Mouse (Mus musculus) ES-Bruce4 (cell line): ENCODE measurements around the gene Nol4l. TPM values are rescaled to one million over a fixed set of nuclear protein-coding genes. Genes with fewer than 3 reads are reported as not detected.

Experiments
- H3K27ac ChIP-seq: 2 replicates; pipeline ENCODE4 v1.5.1; 2012; ENCODE audit warnings: low read length, inconsistent platforms; ENCODE audit not compliant: insufficient read depth
- H3K27me3 ChIP-seq: 2 replicates; pipeline ENCODE4 v1.6.1; 2012; ENCODE audit warnings: mild to moderate bottlenecking, low read length, inconsistent platforms; ENCODE audit not compliant: control insufficient read depth, poor library complexity, insufficient read depth, severe bottlenecking
- H3K36me3 ChIP-seq: 2 replicates; pipeline ENCODE4 v1.6.1; 2012; ENCODE audit warnings: inconsistent platforms, mild to moderate bottlenecking, low read length, moderate library complexity; ENCODE audit not compliant: control insufficient read depth, poor library complexity, insufficient read depth, severe bottlenecking
- H3K4me1 ChIP-seq: one replicate; pipeline ENCODE4 v1.8.1; 2011; ENCODE audit warnings: low read length; ENCODE audit not compliant: control insufficient read depth, insufficient read depth
- H3K4me3 ChIP-seq: 2 replicates; pipeline ENCODE4 v1.5.1; 2011; ENCODE audit warnings: low read depth, mild to moderate bottlenecking, low read length
- H3K9ac ChIP-seq: 2 replicates; pipeline ENCODE4 v1.6.1; 2012; ENCODE audit warnings: low read depth, mild to moderate bottlenecking, inconsistent platforms; ENCODE audit not compliant: poor library complexity, severe bottlenecking
- H3K9me3 ChIP-seq: replicated peaks from 2 replicates; pipeline ENCODE4 v1.6.1; 2012; ENCODE audit warnings: mild to moderate bottlenecking, low read length, inconsistent platforms; ENCODE audit not compliant: control insufficient read depth, poor library complexity, insufficient read depth, severe bottlenecking
- CTCF ChIP-seq: IDR thresholded peaks from one replicate; pipeline ENCODE4 v1.8.1; 2011; ENCODE audit warnings: low read depth, low read length
- EP300 ChIP-seq: IDR thresholded peaks from 2 replicates; pipeline ENCODE4 v1.6.1; 2011; ENCODE audit warnings: low read depth, low read length; ENCODE audit not compliant: insufficient read depth
- POLR2A ChIP-seq: IDR thresholded peaks from one replicate; pipeline ENCODE4 v1.8.1; 2011; ENCODE audit warnings: low read length; ENCODE audit not compliant: insufficient read depth
- polyA plus RNA-seq: library from polyadenylated mRNA; stranded (reverse); fragments of >200 nt; gene quantifications from 2 replicates; pipeline ENCODE4 v1.2.4, GENCODE M21; 2011; ENCODE audit warnings: low read depth; ENCODE audit not compliant: missing spikeins, insufficient read depth, insufficient read length

Nol4l gene
- polyA plus RNA-seq, 1 experiment: 11.5 TPM

DNA sequence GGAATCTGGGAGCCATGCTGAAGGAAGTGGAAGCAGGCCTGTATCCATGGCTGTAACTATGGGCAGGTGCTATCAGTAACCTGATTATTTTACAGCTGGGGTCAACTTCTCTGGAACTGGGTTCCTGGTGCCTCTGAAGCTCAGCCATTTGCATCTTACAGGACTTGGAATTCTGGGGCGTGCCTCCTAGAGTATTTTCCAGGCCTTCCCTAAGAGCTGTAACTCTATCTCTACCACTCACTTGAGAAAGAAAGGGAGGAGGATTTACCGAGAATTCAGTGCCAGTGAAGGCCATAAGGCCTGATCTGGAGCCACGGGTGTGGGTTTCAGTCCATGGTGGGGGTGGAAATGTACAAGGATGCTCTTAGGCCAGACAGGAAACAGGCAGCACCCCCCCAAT, 88.5 kb downstream of the Nol4l start:
- no peak overlapping the region for H3K4me3 ChIP-seq
- peaks cover 13% of the 10 kb centered on the region for H3K4me1 ChIP-seq
- H3K9me3 ChIP-seq: no peaks in the 10 kb centered on the region
- H3K9ac ChIP-seq: no peak overlapping the region
- peak overlapping the region; percentile 46 for H3K27ac ChIP-seq
- TF ChIP-seq EP300 (no peak), CTCF (no peak), POLR2A (no peak)
- no peaks in the 10 kb centered on the region for H3K27me3 ChIP-seq
- no peaks in the 10 kb centered on the region for H3K36me3 ChIP-seq

DNA sequence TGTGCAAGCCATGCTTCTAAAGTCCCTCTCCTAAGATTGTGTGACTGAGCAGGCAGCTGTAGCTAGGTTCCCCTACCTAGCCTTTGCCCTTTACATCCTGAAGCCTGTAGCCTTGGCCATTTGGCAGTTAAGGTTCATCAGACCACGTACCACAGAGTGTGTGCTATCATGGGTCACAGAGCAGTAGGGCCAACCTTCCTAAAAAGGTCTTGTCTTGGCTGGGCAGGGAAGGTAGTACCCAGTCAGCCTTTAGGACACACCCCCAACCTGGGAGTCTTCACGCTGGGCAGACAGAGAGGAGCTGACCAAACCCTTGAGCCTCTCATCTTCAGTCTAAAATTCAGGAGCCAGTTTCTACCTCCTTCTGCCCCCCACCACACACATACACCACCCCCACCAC, 89.0 kb downstream of the Nol4l start:
- no peak overlapping the region for H3K9ac ChIP-seq
- H3K9me3 ChIP-seq: no peaks in the 10 kb centered on the region
- H3K27me3 ChIP-seq: no peaks in the 10 kb centered on the region
- no peak overlapping the region for H3K4me3 ChIP-seq
- peaks cover 13% of the 10 kb centered on the region for H3K4me1 ChIP-seq
- TF ChIP-seq CTCF (no peak), EP300 (no peak), POLR2A (no peak)
- H3K36me3 ChIP-seq: no peaks in the 10 kb centered on the region
- H3K27ac ChIP-seq: no peak overlapping the region

- Histone ChIP-seq H3K4me3 (no peak overlapping the region), H3K9me3 (no peaks in the 10 kb centered on the region), H3K27me3 (no peaks in the 10 kb centered on the region), H3K9ac (no peak overlapping the region), H3K36me3 (no peaks in the 10 kb centered on the region), H3K4me1 (peaks cover 10% of the 10 kb centered on the region), H3K27ac (no peak overlapping the region)
- TF ChIP-seq EP300 (no peak), CTCF (no peak), POLR2A (no peak)
These were observed 92.5 kb downstream of the Nol4l start for GRCm38 (mm10) chr2:153437306-153437659.

- Histone ChIP-seq H3K9me3 (no peaks in the 10 kb centered on the region), H3K27me3 (no peaks in the 10 kb centered on the region), H3K36me3 (no peaks in the 10 kb centered on the region), H3K4me3 (no peak overlapping the region), H3K4me1 (peaks cover 8% of the 10 kb centered on the region), H3K27ac (no peak overlapping the region), H3K9ac (no peak overlapping the region)
- no peak for TF ChIP-seq POLR2A
- TF ChIP-seq CTCF: no peak
- TF ChIP-seq EP300: no peak
These were observed 93.0 kb downstream of the Nol4l start for GRCm38 (mm10) chr2:153436641-153437305.

- Histone ChIP-seq H3K27ac (no peak overlapping the region), H3K27me3 (no peaks in the 10 kb centered on the region), H3K4me3 (no peak overlapping the region), H3K9ac (no peak overlapping the region), H3K9me3 (no peaks in the 10 kb centered on the region), H3K4me1 (peaks cover 4% of the 10 kb centered on the region), H3K36me3 (no peaks in the 10 kb centered on the region)
- TF ChIP-seq POLR2A: no peak
- TF ChIP-seq EP300: no peak
- TF ChIP-seq CTCF: no peak
These were observed 94.6 kb downstream of the Nol4l start for GRCm38 (mm10) chr2:153434880-153435831.

DNA sequence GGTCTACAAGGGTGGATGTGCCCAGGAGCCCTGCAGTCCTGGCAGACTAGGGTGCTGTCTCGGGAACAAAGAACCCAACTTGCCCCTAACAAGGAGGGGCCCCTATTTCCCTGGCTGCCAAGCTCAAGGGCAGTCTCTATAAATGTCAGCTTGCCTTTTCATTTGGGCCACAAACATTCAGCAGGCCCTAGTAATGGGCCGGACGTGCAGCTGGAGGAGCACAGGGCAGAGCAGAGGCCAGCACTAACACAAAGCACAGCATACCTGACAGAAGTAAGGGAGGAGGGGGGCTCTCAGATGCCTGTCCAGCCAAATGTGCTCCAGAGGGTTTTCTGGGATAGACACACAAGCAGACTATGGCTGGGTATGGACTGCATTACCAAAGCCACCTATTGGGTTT, 95.9 kb downstream of the Nol4l start:
- Histone ChIP-seq H3K4me3 (no peak overlapping the region), H3K4me1 (peaks cover 4% of the 10 kb centered on the region), H3K36me3 (no peaks in the 10 kb centered on the region)

More for the DNA sequence above, 95.9 kb downstream of the Nol4l start:
- Histone ChIP-seq H3K27me3 (no peaks in the 10 kb centered on the region), H3K9ac (no peak overlapping the region), H3K27ac (no peak overlapping the region), H3K9me3 (no peaks in the 10 kb centered on the region)
- no peak for TF ChIP-seq POLR2A
- TF ChIP-seq CTCF: no peak
- no peak for TF ChIP-seq EP300
